Mouse (Mus musculus) Patski (cell line): Measurements from ENCODE around the gene Slc30a4. TPM values are rescaled to one million over a fixed set of nuclear protein-coding genes. Genes with fewer than 3 reads are reported as not detected.
A peak's percentile ranks its signal among the peaks of the same experiment; 100 is the strongest.

Experiments used
- ATAC-seq: fragments of 100-300 bp; one replicate; pipeline ENCODE4 v1.8.0; 2021
- CTCF ChIA-PET: fragments of 350-600 bp; sonication (Branson Sonifier 250); formaldehyde crosslinking; loops from one replicate; lab custom pipeline; 2022; ENCODE audit warnings: inconsistent platforms; lab: Charles Lee
- POLR2A ChIA-PET: fragments of 350-600 bp; sonication (Branson Sonifier 250); formaldehyde crosslinking; loops from one replicate; lab custom pipeline; 2022; ENCODE audit warnings: antibody characterized with exemption, inconsistent platforms; lab: Charles Lee
- DNase-seq: peaks from one replicate; pipeline ENCODE4 v3.0.0-alpha.2; 2011; ENCODE audit warnings: low read depth, low spot score
- H3K27me3 ChIP-seq: fragments of 371-371 bp; one replicate; pipeline ENCODE4 v1.5.1; 2021
- CTCF ChIP-seq: fragments of 100-300 bp; IDR thresholded peaks from one replicate; pipeline ENCODE4 v1.5.1; 2021
- in situ Hi-C: fragments of 300-500 bp; cut with MboI; formaldehyde crosslinking; loops from 3 replicates; pipeline ENCODE4 v1.11.1; 2018; ENCODE audit warnings: low pct_unique_long_range_greater_than_20kb, mixed read lengths
- polyA plus RNA-seq: library from polyadenylated mRNA; unstranded; gene quantifications from one replicate; pipeline ENCODE4 v1.2.3, GENCODE M21; 2021

The Slc30a4 gene
- polyA plus RNA-seq, 1 experiment from 2014 or later, result 42.7 TPM

- in situ Hi-C loops, result no loop called here
- no peak for TF ChIP-seq CTCF
- H3K27me3 ChIP-seq, result no peaks in the 10 kb centered on the region
- DNase-seq, result no peak
- ChIA-PET POLR2A (interaction anchor here (2.0 kb wide), 1 partner anchor 13 kb away, joined by 7 read pairs; the partner anchor contains the start of gene Slc30a4), CTCF (interaction anchor here (1.5 to 3.3 kb wide), 3 partner anchors 11 to 20 kb away, joined by 3 to 16 read pairs (median 7); no protein-coding TSS in a partner anchor)
- no peak for ATAC-seq
Measured at GRCm38 (mm10) chr2:122715148-122715692, 12.8 kb upstream of the Slc30a4 start.

DNA sequence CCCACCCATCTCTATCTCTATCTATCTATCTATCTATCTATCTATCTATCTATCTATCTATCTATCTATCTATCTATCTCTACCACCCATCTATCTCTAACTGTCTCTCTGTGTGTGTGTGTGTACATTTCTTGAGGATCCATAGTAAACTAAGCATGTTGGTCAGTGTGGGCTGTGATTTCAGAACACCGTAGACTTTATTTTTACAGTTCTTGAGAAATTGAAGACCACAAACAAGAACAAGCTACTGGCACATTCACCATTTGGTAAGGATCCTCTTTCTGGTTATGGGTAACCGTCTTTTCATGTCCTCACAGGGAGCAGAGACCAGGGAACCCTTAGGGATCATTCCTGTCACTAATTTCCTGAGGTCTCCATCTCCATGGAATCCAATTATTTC lies 10.4 kb upstream of the Slc30a4 start:
- no peak for DNase-seq
- H3K27me3 ChIP-seq, result no peaks in the 10 kb centered on the region
- in situ Hi-C loops, result no loop called here
- no peak for ATAC-seq
- ChIA-PET CTCF (interaction anchor here (1.7 kb wide), 1 partner anchor 47 kb away, joined by 3 read pairs; no protein-coding TSS in a partner anchor), POLR2A (no interaction called here)
- no peak for TF ChIP-seq CTCF

DNA sequence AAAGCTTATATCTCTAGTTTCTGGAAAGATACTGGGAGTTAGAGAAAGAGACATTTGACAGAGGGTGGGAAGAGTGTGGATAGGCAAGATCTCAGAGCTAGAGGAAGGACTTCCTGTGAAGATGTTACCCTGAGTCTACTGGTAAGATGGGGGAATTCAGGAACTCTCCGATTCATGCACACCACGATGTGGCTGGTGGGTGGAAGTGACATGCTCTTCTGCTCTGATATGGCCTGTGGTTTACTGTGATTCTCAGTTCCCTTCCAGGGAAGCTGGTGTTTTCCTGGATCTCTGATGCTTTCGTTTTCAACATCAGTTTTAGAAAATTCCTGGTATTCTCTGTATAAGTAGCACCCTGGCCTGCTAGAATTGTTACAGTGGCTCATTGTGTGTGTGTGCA lies 9.4 kb upstream of the Slc30a4 start:
- no peak for ATAC-seq
- ChIA-PET POLR2A (no interaction called here), CTCF (interaction anchor here (1.0 to 1.8 kb wide), 6 partner anchors 9 to 46 kb away, joined by 3 to 5 read pairs (median 4); no protein-coding TSS in a partner anchor)
- DNase-seq, result no peak
- in situ Hi-C loops, result no loop called here
- no peak for TF ChIP-seq CTCF
- no peaks in the 10 kb centered on the region for H3K27me3 ChIP-seq

GRCm38 (mm10) chr2:122709156-122709555 lies 6.7 kb upstream of the Slc30a4 start:
- no peaks in the 10 kb centered on the region for H3K27me3 ChIP-seq
- no peak for ATAC-seq
- no peak for TF ChIP-seq CTCF
- in situ Hi-C loops, result no loop called here
- POLR2A ChIA-PET, result no interaction called here
- DNase-seq, result no peak
- CTCF ChIA-PET, result interaction anchor here (1.2 kb wide), 1 partner anchor 42 kb away, joined by 3 read pairs; no protein-coding TSS in a partner anchor

DNA sequence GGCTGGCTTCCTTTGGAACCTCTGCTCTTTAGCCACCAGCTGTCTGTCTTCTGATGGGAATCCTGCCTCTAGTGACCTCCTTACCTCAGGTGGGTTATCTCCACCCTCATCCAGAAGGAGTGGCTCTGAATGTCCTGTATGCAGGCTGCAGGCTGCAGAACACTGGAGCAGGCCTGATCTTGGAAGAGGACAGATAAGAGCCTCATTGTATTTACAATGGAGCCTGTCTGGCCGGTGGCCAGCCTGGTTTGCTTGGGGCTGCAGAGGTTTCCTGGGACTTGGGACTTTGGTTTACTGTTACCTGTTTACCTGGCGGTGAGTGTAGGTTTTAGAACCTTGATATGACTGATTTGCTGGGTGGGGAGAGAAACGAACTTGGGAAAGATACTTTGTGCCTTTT lies 5.6 kb upstream of the Slc30a4 start:
- POLR2A ChIA-PET, result interaction anchor here (0.6 to 1.4 kb wide), 2 partner anchors 30 to 79 kb away, joined by 4 read pairs; no protein-coding TSS in a partner anchor
- in situ Hi-C loops, result no loop called here
- CTCF ChIA-PET, result interaction anchor here (1.0 to 1.5 kb wide), 6 partner anchors 10 to 45 kb away, joined by 3 to 4 read pairs (median 3); no protein-coding TSS in a partner anchor
- ATAC-seq (no peak), DNase-seq (no peak)
- no peaks in the 10 kb centered on the region for H3K27me3 ChIP-seq
- no peak for TF ChIP-seq CTCF

- TF ChIP-seq CTCF, result no peak
- DNase-seq, result no peak
- ATAC-seq, result peak; percentile 38
- in situ Hi-C loops, result no loop called here
- H3K27me3 ChIP-seq, result no peaks in the 10 kb centered on the region
- POLR2A ChIA-PET, result interaction anchor here (0.6 kb wide), 1 partner anchor 12 kb away, joined by 3 read pairs; no protein-coding TSS in a partner anchor
- CTCF ChIA-PET, result interaction anchor here (1.3 to 1.6 kb wide), 2 partner anchors 11 to 37 kb away, joined by 3 to 7 read pairs; no protein-coding TSS in a partner anchor
Measured at GRCm38 (mm10) chr2:122704572-122704971, 2.1 kb upstream of the Slc30a4 start.

GRCm38 (mm10) chr2:122701871-122702180 lies 637 bp downstream of the Slc30a4 start:
- DNase-seq, result no peak
- ATAC-seq, result no peak
- ChIA-PET CTCF (interaction anchor here (0.7 to 1.6 kb wide), 4 partner anchors 16 to 36 kb away, joined by 3 to 4 read pairs (median 4); no protein-coding TSS in a partner anchor), POLR2A (interaction anchor here (1.0 to 1.5 kb wide), 2 partner anchors 14 to 37 kb away, joined by 5 to 7 read pairs; no protein-coding TSS in a partner anchor)
- no peaks in the 10 kb centered on the region for H3K27me3 ChIP-seq
- TF ChIP-seq CTCF, result no peak
- in situ Hi-C loops, result no loop called here

DNA sequence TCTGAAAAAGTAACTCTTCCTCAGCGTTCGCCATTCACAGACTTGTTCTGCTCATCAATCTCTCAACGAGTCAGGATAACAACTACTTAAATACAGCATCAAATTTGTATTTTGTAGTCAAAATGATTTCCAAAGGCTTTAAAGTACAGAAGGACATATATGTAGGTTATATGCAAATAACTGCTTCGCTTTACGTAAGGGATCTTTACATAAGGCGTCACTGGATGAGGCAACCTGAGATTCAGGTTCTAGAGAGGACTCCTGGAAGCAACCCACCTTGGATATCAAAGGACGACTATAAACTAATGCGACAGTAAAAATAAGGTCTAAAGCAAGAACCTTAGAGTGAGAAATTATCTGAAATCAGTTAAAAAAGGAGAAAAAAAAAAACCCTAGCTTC lies 1.5 kb downstream of the Slc30a4 start:
- ATAC-seq (no peak), DNase-seq (no peak)
- H3K27me3 ChIP-seq, result no peaks in the 10 kb centered on the region
- ChIA-PET CTCF (interaction anchor here (1.0 to 1.6 kb wide), 4 partner anchors 11 to 35 kb away, joined by 3 to 4 read pairs (median 4); no protein-coding TSS in a partner anchor), POLR2A (interaction anchor here (1.5 kb wide), 1 partner anchor 38 kb away, joined by 5 read pairs; no protein-coding TSS in a partner anchor)
- TF ChIP-seq CTCF, result no peak
- in situ Hi-C loops, result no loop called here

DNA sequence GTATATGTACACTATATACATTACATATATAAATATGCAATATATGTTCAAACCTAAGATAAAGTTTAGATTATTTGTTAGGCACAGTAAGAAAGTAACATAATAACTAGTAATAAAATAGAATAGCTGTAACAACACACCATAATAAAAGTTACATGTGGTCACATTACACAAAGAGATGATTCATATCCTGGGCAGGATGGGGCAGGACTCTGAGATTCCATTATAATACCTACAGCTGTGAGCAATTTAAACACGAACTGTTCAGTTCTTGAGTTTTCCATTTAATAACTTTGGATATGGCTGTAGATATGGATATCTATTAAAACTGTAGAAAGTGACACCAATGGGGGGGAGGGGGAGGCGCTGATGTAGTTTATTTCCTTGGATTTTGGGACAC lies 4.9 kb downstream of the Slc30a4 start:
- in situ Hi-C loops, result no loop called here
- no peaks in the 10 kb centered on the region for H3K27me3 ChIP-seq
- CTCF ChIA-PET, result interaction anchor here (1.0 kb wide), 1 partner anchor 10 kb away, joined by 3 read pairs; no protein-coding TSS in a partner anchor
- POLR2A ChIA-PET, result no interaction called here
- no peak for TF ChIP-seq CTCF
- ATAC-seq (no peak), DNase-seq (no peak)

GRCm38 (mm10) chr2:122686665-122687064 lies 15.8 kb downstream of the Slc30a4 start:
- in situ Hi-C loops, result no loop called here
- CTCF ChIA-PET, result interaction anchor here (0.9 to 1.6 kb wide), 4 partner anchors 15 to 39 kb away, joined by 3 to 5 read pairs (median 3); no protein-coding TSS in a partner anchor
- DNase-seq, result no peak
- H3K27me3 ChIP-seq, result no peaks in the 10 kb centered on the region
- POLR2A ChIA-PET, result no interaction called here
- ATAC-seq, result peak; percentile 60
- no peak for TF ChIP-seq CTCF

GRCm38 (mm10) chr2:122683641-122684040 lies 18.8 kb downstream of the Slc30a4 start:
- ATAC-seq, result no peak
- H3K27me3 ChIP-seq, result no peaks in the 10 kb centered on the region
- CTCF ChIA-PET, result interaction anchor here (0.8 to 3.0 kb wide), 4 partner anchors 11 to 41 kb away, joined by 3 to 11 read pairs (median 4); no protein-coding TSS in a partner anchor
- POLR2A ChIA-PET, result no interaction called here
- no peak for TF ChIP-seq CTCF
- in situ Hi-C loops, result no loop called here
- DNase-seq, result no peak
